Mouse (Mus musculus) neural tube, embryonic 11.5 days (tissue): ENCODE data around the gene Larp4b. TPM values are rescaled to one million over a fixed set of nuclear protein-coding genes. Genes with fewer than 3 reads are reported as not detected.

Experiments used
- ATAC-seq: fragments of 200-750 bp; cut with Nextera tagmentation; 2 replicates; pipeline ENCODE4 v1.8.0; 2017; ENCODE audit warnings: moderate number of reproducible peaks, mild to moderate bottlenecking, moderate TSS enrichment, moderate library complexity; ENCODE audit not compliant: insufficient read depth, low FRiP score, low TSS enrichment
- DNase-seq: peaks from one replicate; pipeline ENCODE4 v3.0.0-alpha.2; 2015; ENCODE audit warnings: low spot score
- H3K27ac ChIP-seq: fragments of 300-500 bp; sonication (generic); 2 replicates; pipeline ENCODE4 v1.5.1; 2014; ENCODE audit warnings: low read depth, mild to moderate bottlenecking, low read length
- H3K27me3 ChIP-seq: fragments of 300-500 bp; sonication (generic); 2 replicates; pipeline ENCODE4 v1.6.1; 2014; ENCODE audit warnings: mild to moderate bottlenecking, low read length, mixed read lengths; ENCODE audit not compliant: control insufficient read depth, insufficient read depth
- H3K36me3 ChIP-seq: fragments of 300-500 bp; sonication (generic); 2 replicates; pipeline ENCODE4 v1.6.1; 2014; ENCODE audit warnings: mild to moderate bottlenecking, low read length, moderate library complexity, mixed read lengths; ENCODE audit not compliant: control insufficient read depth, insufficient read depth
- H3K4me1 ChIP-seq: fragments of 300-500 bp; sonication (generic); 2 replicates; pipeline ENCODE4 v1.6.1; 2014; ENCODE audit warnings: low read length, mixed read lengths; ENCODE audit not compliant: control insufficient read depth, insufficient read depth
- H3K4me2 ChIP-seq: fragments of 300-500 bp; sonication (generic); 2 replicates; pipeline ENCODE4 v1.6.1; 2014; ENCODE audit warnings: low read depth, mild to moderate bottlenecking, moderate library complexity
- H3K4me3 ChIP-seq: fragments of 300-500 bp; sonication (generic); 2 replicates; pipeline ENCODE4 v1.5.1; 2014; ENCODE audit warnings: low read depth, low read length
- H3K9ac ChIP-seq: fragments of 300-500 bp; sonication (generic); 2 replicates; pipeline ENCODE4 v1.6.1; 2014; ENCODE audit warnings: mild to moderate bottlenecking, low read length
- H3K9me3 ChIP-seq: fragments of 300-500 bp; sonication (generic); 2 replicates; pipeline ENCODE4 v1.6.1; 2016; ENCODE audit warnings: low read length; ENCODE audit not compliant: control insufficient read depth
- WGBS: fragments of 180-500 bp; shearing (Covaris S2); extraction: QIAGEN DNeasy Blood & Tissue Kit; methylation state at CpG from one replicate; pipeline ENCODE4 v1.1.7; 2014; 5-methylcytosine and 5-hydroxymethylcytosine counted together
- polyA plus RNA-seq: library from polyadenylated mRNA; unstranded; fragments of >200 nt; fragmentation: Nextera tagmentation; extraction: Ambion mirVana; gene quantifications from 2 replicates; pipeline ENCODE4 v1.2.1, GENCODE M21; 2014

Larp4b gene
- polyA plus RNA-seq, 1 experiment from 2014 or later: 39.3 TPM

GRCm38 (mm10) chr13:9073818-9074217, 19.9 kb upstream of the Larp4b start:
- no peak overlapping the region for H3K4me2 ChIP-seq
- no peaks in the 10 kb centered on the region for H3K4me1 ChIP-seq
- H3K9me3 ChIP-seq: no peaks in the 10 kb centered on the region
- ATAC-seq (no peak), DNase-seq (no peak)
- no peak overlapping the region for H3K4me3 ChIP-seq
- H3K27me3 ChIP-seq: no peaks in the 10 kb centered on the region
- H3K9ac ChIP-seq: no peak overlapping the region
- H3K36me3 ChIP-seq: no peaks in the 10 kb centered on the region
- H3K27ac ChIP-seq: no peak overlapping the region
- 68% methylated on average over 4 of the region's 4 CpGs for WGBS

GRCm38 (mm10) chr13:9075825-9076592, 17.7 kb upstream of the Larp4b start:
- DNase-seq: no peak
- H3K27me3 ChIP-seq: no peaks in the 10 kb centered on the region
- no peak overlapping the region for H3K4me2 ChIP-seq
- H3K36me3 ChIP-seq: no peaks in the 10 kb centered on the region
- H3K9me3 ChIP-seq: no peaks in the 10 kb centered on the region
- WGBS: 81% methylated on average over 7 of the region's 7 CpGs
- ATAC-seq: no peak
- no peak overlapping the region for H3K27ac ChIP-seq
- H3K4me3 ChIP-seq: no peak overlapping the region
- no peak overlapping the region for H3K9ac ChIP-seq
- no peaks in the 10 kb centered on the region for H3K4me1 ChIP-seq

GRCm38 (mm10) chr13:9082128-9082883, 11.4 kb upstream of the Larp4b start:
- no peak for ATAC-seq
- H3K4me3 ChIP-seq: no peak overlapping the region
- WGBS: 79% methylated on average over 14 of the region's 14 CpGs

GRCm38 (mm10) chr13:9094186-9094980, 702 bp downstream of the Larp4b start:
- WGBS: under 1% methylated on average over 58 of the region's 63 CpGs
- Histone ChIP-seq H3K4me3 (peak overlapping the region; percentile 98), H3K36me3 (no peaks in the 10 kb centered on the region), H3K27me3 (no peaks in the 10 kb centered on the region), H3K9me3 (no peaks in the 10 kb centered on the region), H3K4me2 (peak overlapping the region; percentile 77), H3K4me1 (peaks cover 7% of the 10 kb centered on the region), H3K27ac (peak overlapping the region; percentile 83), H3K9ac (peak overlapping the region; percentile 91)
- DNase-seq (peak; percentile 47), ATAC-seq (peak; percentile 54)

More at GRCm38 (mm10) chr13:9082128-9082883, 11.4 kb upstream of the Larp4b start:
- Histone ChIP-seq H3K4me2 (no peak overlapping the region), H3K27ac (no peak overlapping the region), H3K27me3 (no peaks in the 10 kb centered on the region), H3K9me3 (no peaks in the 10 kb centered on the region), H3K4me1 (no peaks in the 10 kb centered on the region), H3K36me3 (no peaks in the 10 kb centered on the region), H3K9ac (no peak overlapping the region)
- DNase-seq: no peak

GRCm38 (mm10) chr13:9099289-9099688, 5.6 kb downstream of the Larp4b start:
- Histone ChIP-seq H3K9ac (no peak overlapping the region), H3K36me3 (no peaks in the 10 kb centered on the region), H3K9me3 (no peaks in the 10 kb centered on the region), H3K27ac (no peak overlapping the region), H3K4me3 (no peak overlapping the region), H3K27me3 (no peaks in the 10 kb centered on the region), H3K4me1 (peaks cover 7% of the 10 kb centered on the region), H3K4me2 (no peak overlapping the region)
- DNase-seq (no peak), ATAC-seq (no peak)
- WGBS: 81% methylated on average over 5 of the region's 5 CpGs

GRCm38 (mm10) chr13:9100517-9100916, 6.8 kb downstream of the Larp4b start:
- H3K36me3 ChIP-seq: no peaks in the 10 kb centered on the region
- no peak overlapping the region for H3K27ac ChIP-seq
- no peaks in the 10 kb centered on the region for H3K27me3 ChIP-seq
- no peaks in the 10 kb centered on the region for H3K9me3 ChIP-seq
- no peak overlapping the region for H3K9ac ChIP-seq
- ATAC-seq (no peak), DNase-seq (no peak)
- 94% methylated on average over 2 of the region's 2 CpGs for WGBS
- H3K4me3 ChIP-seq: no peak overlapping the region
- no peaks in the 10 kb centered on the region for H3K4me1 ChIP-seq
- H3K4me2 ChIP-seq: no peak overlapping the region

GRCm38 (mm10) chr13:9106246-9106645, 12.6 kb downstream of the Larp4b start:
- Histone ChIP-seq H3K27ac (no peak overlapping the region), H3K27me3 (no peaks in the 10 kb centered on the region), H3K9me3 (no peaks in the 10 kb centered on the region), H3K4me3 (no peak overlapping the region), H3K36me3 (no peaks in the 10 kb centered on the region), H3K4me1 (no peaks in the 10 kb centered on the region), H3K4me2 (no peak overlapping the region), H3K9ac (no peak overlapping the region)
- DNase-seq (no peak), ATAC-seq (no peak)
- 69% methylated on average over 5 of the region's 5 CpGs for WGBS

- H3K36me3 ChIP-seq: no peaks in the 10 kb centered on the region
- H3K4me1 ChIP-seq: no peaks in the 10 kb centered on the region
- no peak for ATAC-seq
- H3K4me2 ChIP-seq: no peak overlapping the region
- no peak overlapping the region for H3K4me3 ChIP-seq
- no peak for DNase-seq
- 83% methylated on average over 2 of the region's 2 CpGs for WGBS
- H3K9me3 ChIP-seq: no peaks in the 10 kb centered on the region
- no peaks in the 10 kb centered on the region for H3K27me3 ChIP-seq
- H3K27ac ChIP-seq: no peak overlapping the region
- H3K9ac ChIP-seq: no peak overlapping the region
These were observed 13.5 kb downstream of the Larp4b start for GRCm38 (mm10) chr13:9106992-9107858.
